Mouse (Mus musculus) heart, embryonic 12.5 days (tissue): ENCODE measurements around the gene Fgf12. TPM values are rescaled to one million over a fixed set of nuclear protein-coding genes. Genes with fewer than 3 reads are reported as not detected.

Source experiments
- ATAC-seq: fragments of 200-750 bp; cut with Nextera tagmentation; 2 replicates; pipeline ENCODE4 v1.8.0; 2017; ENCODE audit warnings: moderate TSS enrichment, moderate library complexity; ENCODE audit not compliant: insufficient number of reproducible peaks, low FRiP score
- H3K27ac ChIP-seq: fragments of 300-500 bp; sonication (generic); 2 replicates; pipeline ENCODE4 v1.5.1; 2016; ENCODE audit warnings: mild to moderate bottlenecking, moderate library complexity; ENCODE audit not compliant: poor library complexity, severe bottlenecking
- H3K27me3 ChIP-seq: fragments of 300-500 bp; sonication (generic); replicated peaks from 2 replicates; pipeline ENCODE4 v1.6.1; 2016; ENCODE audit warnings: mild to moderate bottlenecking, moderate library complexity
- H3K36me3 ChIP-seq: fragments of 300-500 bp; sonication (generic); 2 replicates; pipeline ENCODE4 v1.6.1; 2016; ENCODE audit warnings: mild to moderate bottlenecking, moderate library complexity
- H3K4me1 ChIP-seq: fragments of 300-500 bp; sonication (generic); replicated peaks from 2 replicates; pipeline ENCODE4 v1.6.1; 2016; ENCODE audit warnings: mild to moderate bottlenecking
- H3K4me2 ChIP-seq: fragments of 300-500 bp; sonication (generic); 2 replicates; pipeline ENCODE4 v1.6.1; 2016; ENCODE audit warnings: mild to moderate bottlenecking, moderate library complexity
- H3K4me3 ChIP-seq: fragments of 300-500 bp; sonication (generic); 2 replicates; pipeline ENCODE4 v1.5.1; 2016; ENCODE audit warnings: mild to moderate bottlenecking
- H3K9ac ChIP-seq: fragments of 300-500 bp; sonication (generic); 2 replicates; pipeline ENCODE4 v1.6.1; 2016; ENCODE audit warnings: mild to moderate bottlenecking, moderate library complexity
- H3K9me3 ChIP-seq: fragments of 300-500 bp; sonication (generic); replicated peaks from 2 replicates; pipeline ENCODE4 v1.6.1; 2016; ENCODE audit warnings: mild to moderate bottlenecking, moderate library complexity
- WGBS: fragments of 180-500 bp; shearing (Covaris S2); methylation state at CpG from one replicate; pipeline ENCODE4 v1.1.7; 2016; 5-methylcytosine and 5-hydroxymethylcytosine counted together
- polyA plus RNA-seq: library from polyadenylated mRNA; unstranded; fragments of >200 nt; fragmentation: Nextera tagmentation; extraction: Ambion mirVana; gene quantifications from 2 replicates; pipeline ENCODE4 v1.2.1, GENCODE M21; 2016

The Fgf12 gene
- polyA plus RNA-seq, 1 experiment from 2014 or later = 8.3 TPM

- Histone ChIP-seq H3K36me3 (no peaks in the 10 kb centered on the region), H3K4me3 (no peak overlapping the region), H3K27ac (no peak overlapping the region), H3K27me3 (no peaks in the 10 kb centered on the region), H3K4me1 (no peaks in the 10 kb centered on the region), H3K4me2 (no peak overlapping the region), H3K9me3 (no peaks in the 10 kb centered on the region), H3K9ac (no peak overlapping the region)
- no peak for ATAC-seq
- 10% methylated on average over 3 of the region's 3 CpGs for WGBS
Measured at GRCm38 (mm10) chr16:28610940-28611339, 141.9 kb downstream of the Fgf12 start.

GRCm38 (mm10) chr16:28603155-28603554 lies 149.7 kb downstream of the Fgf12 start:
- no peaks in the 10 kb centered on the region for H3K4me1 ChIP-seq
- H3K27ac ChIP-seq = no peak overlapping the region
- 74% methylated on average over 1 of the region's 1 CpGs for whole genome bisulfite sequencing
- H3K9me3 ChIP-seq = no peaks in the 10 kb centered on the region
- H3K27me3 ChIP-seq = no peaks in the 10 kb centered on the region
- no peak overlapping the region for H3K4me2 ChIP-seq
- no peak overlapping the region for H3K4me3 ChIP-seq
- no peaks in the 10 kb centered on the region for H3K36me3 ChIP-seq
- ATAC-seq = no peak
- no peak overlapping the region for H3K9ac ChIP-seq

- Histone ChIP-seq H3K36me3 (no peaks in the 10 kb centered on the region), H3K4me2 (no peak overlapping the region), H3K9ac (no peak overlapping the region), H3K27ac (no peak overlapping the region), H3K4me1 (no peaks in the 10 kb centered on the region), H3K27me3 (no peaks in the 10 kb centered on the region), H3K4me3 (no peak overlapping the region), H3K9me3 (no peaks in the 10 kb centered on the region)
- WGBS = 68% methylated on average over 4 of the region's 4 CpGs
- ATAC-seq = no peak
Measured at GRCm38 (mm10) chr16:28601723-28602122, 151.1 kb downstream of the Fgf12 start.

- no peak overlapping the region for H3K27ac ChIP-seq
- no peak overlapping the region for H3K4me2 ChIP-seq
- H3K9ac ChIP-seq = no peak overlapping the region
- ATAC-seq = no peak
- H3K27me3 ChIP-seq = no peaks in the 10 kb centered on the region
- H3K4me3 ChIP-seq = no peak overlapping the region
- no peaks in the 10 kb centered on the region for H3K4me1 ChIP-seq
- no peaks in the 10 kb centered on the region for H3K9me3 ChIP-seq
- WGBS = 83% methylated on average over 13 of the region's 13 CpGs
- no peaks in the 10 kb centered on the region for H3K36me3 ChIP-seq
Measured at GRCm38 (mm10) chr16:28596112-28596511, 156.8 kb downstream of the Fgf12 start.

GRCm38 (mm10) chr16:28593075-28593915 lies 159.6 kb downstream of the Fgf12 start:
- ATAC-seq = no peak
- Histone ChIP-seq H3K4me3 (peak overlapping the region; percentile 26), H3K36me3 (no peaks in the 10 kb centered on the region), H3K9ac (no peak overlapping the region), H3K4me2 (peak overlapping the region; percentile 68), H3K4me1 (no peaks in the 10 kb centered on the region), H3K27me3 (no peaks in the 10 kb centered on the region), H3K27ac (no peak overlapping the region), H3K9me3 (no peaks in the 10 kb centered on the region)
- 27% methylated on average over 26 of the region's 26 CpGs for WGBS

- H3K4me3 ChIP-seq = no peak overlapping the region
- H3K27me3 ChIP-seq = no peaks in the 10 kb centered on the region
- no peak overlapping the region for H3K4me2 ChIP-seq
- WGBS = 88% methylated on average over 6 of the region's 6 CpGs
- H3K9me3 ChIP-seq = no peaks in the 10 kb centered on the region
- no peaks in the 10 kb centered on the region for H3K4me1 ChIP-seq
- no peak for ATAC-seq
- no peak overlapping the region for H3K27ac ChIP-seq
- no peaks in the 10 kb centered on the region for H3K36me3 ChIP-seq
- H3K9ac ChIP-seq = no peak overlapping the region
Measured at GRCm38 (mm10) chr16:28592466-28592865, 160.4 kb downstream of the Fgf12 start.

- Histone ChIP-seq H3K9ac (no peak overlapping the region), H3K36me3 (no peaks in the 10 kb centered on the region), H3K4me2 (no peak overlapping the region), H3K4me1 (no peaks in the 10 kb centered on the region), H3K27me3 (no peaks in the 10 kb centered on the region), H3K4me3 (no peak overlapping the region), H3K9me3 (no peaks in the 10 kb centered on the region), H3K27ac (no peak overlapping the region)
- WGBS = 41% methylated on average over 9 of the region's 9 CpGs
- no peak for ATAC-seq
Measured at GRCm38 (mm10) chr16:28591583-28591982, 161.3 kb downstream of the Fgf12 start.

- Histone ChIP-seq H3K4me3 (no peak overlapping the region), H3K4me1 (no peaks in the 10 kb centered on the region), H3K27me3 (0 out of 2 replicates have a peak, but pooled peaks cover under 1% of the 10 kb centered on the region), H3K9me3 (no peaks in the 10 kb centered on the region), H3K36me3 (no peaks in the 10 kb centered on the region), H3K9ac (no peak overlapping the region), H3K27ac (no peak overlapping the region), H3K4me2 (no peak overlapping the region)
- WGBS = 57% methylated on average over 3 of the region's 3 CpGs
- no peak for ATAC-seq
Measured at GRCm38 (mm10) chr16:28572212-28572611, 180.7 kb downstream of the Fgf12 start.

GRCm38 (mm10) chr16:28564716-28565217 lies 188.1 kb downstream of the Fgf12 start:
- H3K4me1 ChIP-seq = no peaks in the 10 kb centered on the region; the same call in 1 of the 2 replicates
- H3K9ac ChIP-seq = no peak overlapping the region
- H3K9me3 ChIP-seq = no peaks in the 10 kb centered on the region
- no peak overlapping the region for H3K27ac ChIP-seq
- WGBS = under 1% methylated on average over 53 of the region's 58 CpGs
- peak; percentile 66; the same call in 1 of the 2 replicates for ATAC-seq
- no peaks in the 10 kb centered on the region for H3K36me3 ChIP-seq
- peaks cover 31% of the 10 kb centered on the region for H3K27me3 ChIP-seq
- peak overlapping the region; percentile 68 for H3K4me3 ChIP-seq
- H3K4me2 ChIP-seq = peak overlapping the region; percentile 100

- H3K9me3 ChIP-seq = no peaks in the 10 kb centered on the region
- WGBS = under 1% methylated on average over 45 of the region's 45 CpGs
- no peak overlapping the region for H3K9ac ChIP-seq
- peak overlapping the region; percentile 68 for H3K4me3 ChIP-seq
- no peak overlapping the region for H3K27ac ChIP-seq
- H3K36me3 ChIP-seq = no peaks in the 10 kb centered on the region
- H3K27me3 ChIP-seq = peaks cover 31% of the 10 kb centered on the region
- peak overlapping the region; percentile 100 for H3K4me2 ChIP-seq
- ATAC-seq = peak; percentile 36; the same call in 1 of the 2 replicates
- H3K4me1 ChIP-seq = no peaks in the 10 kb centered on the region; the same call in 1 of the 2 replicates
Measured at GRCm38 (mm10) chr16:28564075-28564715, 188.7 kb downstream of the Fgf12 start.

- Histone ChIP-seq H3K4me2 (no peak overlapping the region), H3K27me3 (peaks cover 31% of the 10 kb centered on the region), H3K9ac (no peak overlapping the region), H3K4me1 (no peaks in the 10 kb centered on the region; the same call in 1 of the 2 replicates), H3K4me3 (no peak overlapping the region), H3K36me3 (no peaks in the 10 kb centered on the region), H3K9me3 (no peaks in the 10 kb centered on the region), H3K27ac (no peak overlapping the region)
- WGBS = 56% methylated on average over 6 of the region's 6 CpGs
- no peak for ATAC-seq
Measured at GRCm38 (mm10) chr16:28562847-28563246, 190.0 kb downstream of the Fgf12 start.
